Mouse (Mus musculus) hindbrain, postnatal 0 days (tissue): ENCODE measurements around the gene Zfp697. TPM values are rescaled to one million over a fixed set of nuclear protein-coding genes. Genes with fewer than 3 reads are reported as not detected.
"Not testable (repeated sequence)": the region's sequence is repeated elsewhere in the genome, so short reads cannot be mapped to it uniquely, and the experiment has no call there.

Experiments used
- ATAC-seq: fragments of 200-750 bp; cut with Nextera tagmentation; 2 replicates; pipeline ENCODE4 v1.8.0; 2017; ENCODE audit warnings: mild to moderate bottlenecking, moderate TSS enrichment, moderate library complexity
- DNase-seq: peaks from one replicate; pipeline ENCODE4 v3.0.0-alpha.2; 2015; ENCODE audit warnings: low spot score
- H3K27ac ChIP-seq: fragments of 300-500 bp; sonication (generic); 2 replicates; pipeline ENCODE4 v1.5.1; 2014; ENCODE audit warnings: mild to moderate bottlenecking
- H3K27me3 ChIP-seq: fragments of 300-500 bp; sonication (generic); 2 replicates; pipeline ENCODE4 v1.6.1; 2014; ENCODE audit warnings: low read length, mixed read lengths; ENCODE audit not compliant: insufficient read depth
- H3K36me3 ChIP-seq: fragments of 300-500 bp; sonication (generic); 2 replicates; pipeline ENCODE4 v1.6.1; 2014; ENCODE audit warnings: low read length, mixed read lengths; ENCODE audit not compliant: insufficient read depth
- H3K4me1 ChIP-seq: fragments of 300-500 bp; sonication (generic); 2 replicates; pipeline ENCODE4 v1.6.1; 2014; ENCODE audit warnings: antibody characterized with exemption, low read length, mixed read lengths; ENCODE audit not compliant: insufficient read depth
- H3K4me2 ChIP-seq: fragments of 300-500 bp; sonication (generic); 2 replicates; pipeline ENCODE4 v1.6.1; 2014; ENCODE audit warnings: low read depth, mild to moderate bottlenecking, low read length, moderate library complexity, mixed read lengths
- H3K4me3 ChIP-seq: fragments of 300-500 bp; sonication (generic); 2 replicates; pipeline ENCODE4 v1.5.1; 2014; ENCODE audit warnings: low read length
- H3K9ac ChIP-seq: fragments of 300-500 bp; sonication (generic); replicated peaks from 2 replicates; pipeline ENCODE4 v1.6.1; 2014; ENCODE audit warnings: mild to moderate bottlenecking, low read length, moderate library complexity, mixed read lengths
- H3K9me3 ChIP-seq: fragments of 300-500 bp; sonication (generic); 2 replicates; pipeline ENCODE4 v1.6.1; 2016; ENCODE audit warnings: low read length, mixed read lengths
- CTCF ChIP-seq: IDR thresholded peaks from 2 replicates; pipeline ENCODE4 v1.5.1; 2016; ENCODE audit warnings: antibody characterized with exemption, control low read depth, low read depth
- WGBS: fragments of 180-500 bp; shearing (Covaris S2); extraction: QIAGEN DNeasy Blood & Tissue Kit; methylation state at CpG from one replicate; pipeline ENCODE4 v1.1.7; 2014; 5-methylcytosine and 5-hydroxymethylcytosine counted together
- polyA plus RNA-seq: library from polyadenylated mRNA; unstranded; fragments of >200 nt; fragmentation: Nextera tagmentation; extraction: Ambion mirVana; gene quantifications from 2 replicates; pipeline ENCODE4 v1.2.1, GENCODE M21; 2015
- total RNA-seq: library from RNA; depleted of rRNA; stranded (reverse); fragments of >200 nt; gene quantifications from 2 replicates; pipeline ENCODE4 v1.2.3, GENCODE M21; 2014

The Zfp697 gene
- total and polyA plus RNA-seq, 2 experiments from 2014 or later = 15.3 to 29.6 TPM

DNA sequence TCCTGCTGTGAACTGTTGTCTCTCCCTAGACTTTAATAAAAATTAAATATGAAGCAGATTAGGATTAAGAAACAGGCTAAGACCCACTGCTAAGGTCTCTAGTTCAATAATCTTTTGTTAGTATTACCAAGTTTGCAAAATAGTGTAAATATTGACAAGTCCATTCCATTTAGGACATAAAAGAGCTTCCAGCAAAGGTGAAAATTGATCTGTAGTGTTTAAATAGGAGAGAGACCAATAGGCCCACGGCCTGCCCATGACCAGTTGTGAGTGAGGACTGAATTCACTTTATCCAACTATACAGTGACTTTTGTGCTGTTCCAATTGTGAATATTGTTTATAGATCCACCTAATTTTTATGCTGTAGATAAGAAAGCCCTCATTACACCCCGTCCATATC lies 205.5 kb downstream of the Zfp697 start:
- Histone ChIP-seq H3K9ac (no peak overlapping the region), H3K36me3 (no peaks in the 10 kb centered on the region), H3K9me3 (no peaks in the 10 kb centered on the region), H3K27me3 (no peaks in the 10 kb centered on the region), H3K4me3 (no peak overlapping the region), H3K27ac (no peak overlapping the region), H3K4me1 (no peaks in the 10 kb centered on the region), H3K4me2 (no peak overlapping the region)
- TF ChIP-seq CTCF = no peak
- ATAC-seq (no peak), DNase-seq (no peak)
- 89% methylated on average over 2 of the region's 2 CpGs for WGBS

DNA sequence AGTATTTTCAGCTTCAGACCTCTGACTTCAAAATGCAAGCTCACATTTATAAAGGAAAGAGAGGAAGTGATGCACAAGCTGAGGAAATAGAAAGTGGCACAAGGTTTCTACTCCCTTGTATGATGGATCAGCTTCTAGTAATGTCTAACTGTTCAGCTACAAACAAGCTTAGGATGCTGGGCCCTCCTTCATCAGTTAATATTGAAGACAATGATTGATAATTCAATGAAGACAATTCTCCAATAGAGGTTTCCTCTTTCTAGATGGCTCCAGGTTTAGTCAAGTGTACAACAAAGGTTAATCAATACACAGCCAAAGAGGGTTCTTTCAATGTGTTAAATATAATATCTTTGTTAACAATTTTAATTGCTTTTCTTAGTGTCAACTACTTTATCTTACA lies 206.4 kb downstream of the Zfp697 start, which contains the start of gene Gm10681:
Gene Gm10681 (minus strand): TSS at position 101 of the 400 bp plus-strand sequence.
- ATAC-seq (no peak), DNase-seq (no peak)
- no peaks in the 10 kb centered on the region for H3K4me1 ChIP-seq
- H3K27me3 ChIP-seq = no peaks in the 10 kb centered on the region
- H3K4me3 ChIP-seq = no peak within 1 kb of the TSS
- no peaks in the 10 kb centered on the region for H3K9me3 ChIP-seq
- TF ChIP-seq CTCF = no peak
- H3K36me3 ChIP-seq = no peaks in the 10 kb centered on the region
- H3K27ac ChIP-seq = no peak within 1 kb of the TSS
- H3K4me2 ChIP-seq = no peak within 1 kb of the TSS
- no peak within 1 kb of the TSS for H3K9ac ChIP-seq

DNA sequence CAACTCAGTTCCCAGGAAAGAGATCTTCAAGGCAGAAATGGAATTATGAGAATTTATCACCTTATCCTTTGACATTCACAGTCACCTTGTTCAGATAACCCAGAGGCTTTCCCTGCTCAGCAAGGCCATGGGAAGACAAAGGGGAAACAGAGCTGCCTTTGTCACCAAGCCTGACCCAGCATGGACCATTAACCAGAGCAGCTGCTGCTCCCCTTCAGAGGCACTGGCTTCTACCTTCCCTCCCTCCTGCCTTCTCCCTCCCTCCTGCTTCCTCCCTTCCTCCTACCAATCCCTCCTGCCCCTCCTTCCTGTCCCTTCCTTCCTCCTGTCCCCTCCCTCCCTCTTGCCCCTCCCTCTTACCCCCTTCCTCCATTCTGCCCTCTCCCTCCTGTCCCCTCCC lies 231.3 kb downstream of the Zfp697 start:
- H3K4me1 ChIP-seq, H3K9ac ChIP-seq, H3K27ac ChIP-seq, H3K36me3 ChIP-seq, H3K4me3 ChIP-seq, H3K4me2 ChIP-seq, DNase-seq, H3K27me3 ChIP-seq, H3K9me3 ChIP-seq, ATAC-seq: not testable (repeated sequence)

DNA sequence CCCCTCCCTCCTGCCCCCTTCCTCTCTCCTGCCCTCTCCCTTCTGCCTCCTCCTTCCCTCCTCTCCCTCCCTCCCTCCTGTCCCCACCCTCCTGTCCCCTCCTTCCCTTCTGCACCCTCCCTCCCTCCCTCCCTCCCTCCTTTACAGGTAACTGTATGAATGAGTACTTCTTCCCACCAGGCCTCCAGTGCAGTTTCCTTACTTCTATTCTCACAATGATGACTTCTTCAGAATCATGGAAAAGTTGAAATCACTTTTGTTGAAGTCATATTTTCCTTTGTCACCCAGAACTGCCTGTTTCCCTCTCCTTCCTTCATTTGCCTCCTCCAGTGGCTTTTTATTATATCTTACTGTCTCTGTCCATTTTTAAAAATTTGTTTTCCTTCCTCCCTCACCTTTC lies 231.7 kb downstream of the Zfp697 start:
- Histone ChIP-seq H3K36me3 (no peaks in the 10 kb centered on the region), H3K27me3 (no peaks in the 10 kb centered on the region), H3K9ac (no peak overlapping the region), H3K4me3 (no peak overlapping the region), H3K4me2 (no peak overlapping the region), H3K27ac (no peak overlapping the region), H3K9me3 (no peaks in the 10 kb centered on the region), H3K4me1 (no peaks in the 10 kb centered on the region)
- TF ChIP-seq CTCF = no peak
- no peak for DNase-seq
- no peak for ATAC-seq

DNA sequence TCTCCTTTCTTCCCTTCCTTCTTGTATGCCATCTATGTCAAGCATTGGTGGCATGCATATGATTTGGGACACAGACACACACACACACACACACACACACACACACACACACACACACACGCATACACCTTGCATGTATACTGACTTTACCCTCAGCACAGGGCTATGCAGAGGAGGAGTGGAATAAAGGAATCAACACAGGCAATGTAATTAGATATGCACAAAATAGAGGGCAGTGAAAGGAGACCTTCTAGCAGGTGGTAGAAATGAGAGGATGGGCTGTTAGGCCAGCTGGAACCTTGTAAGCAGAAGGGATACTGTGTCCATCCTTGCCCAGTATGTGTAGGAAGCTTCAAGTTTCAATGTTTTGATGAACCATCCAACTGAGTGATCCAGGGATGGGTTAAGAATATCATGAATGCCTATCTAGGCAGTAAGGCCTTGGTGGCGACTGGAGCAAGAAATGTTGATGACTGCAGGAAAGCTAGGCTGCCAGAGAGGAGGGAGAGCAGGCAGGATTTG lies 232.2 kb downstream of the Zfp697 start:
- H3K36me3 ChIP-seq, H3K4me2 ChIP-seq, H3K4me3 ChIP-seq, H3K4me1 ChIP-seq, H3K9ac ChIP-seq, H3K9me3 ChIP-seq, H3K27me3 ChIP-seq, ATAC-seq, DNase-seq, H3K27ac ChIP-seq: not testable (repeated sequence)
- 65% methylated on average over 2 of the region's 2 CpGs for WGBS

DNA sequence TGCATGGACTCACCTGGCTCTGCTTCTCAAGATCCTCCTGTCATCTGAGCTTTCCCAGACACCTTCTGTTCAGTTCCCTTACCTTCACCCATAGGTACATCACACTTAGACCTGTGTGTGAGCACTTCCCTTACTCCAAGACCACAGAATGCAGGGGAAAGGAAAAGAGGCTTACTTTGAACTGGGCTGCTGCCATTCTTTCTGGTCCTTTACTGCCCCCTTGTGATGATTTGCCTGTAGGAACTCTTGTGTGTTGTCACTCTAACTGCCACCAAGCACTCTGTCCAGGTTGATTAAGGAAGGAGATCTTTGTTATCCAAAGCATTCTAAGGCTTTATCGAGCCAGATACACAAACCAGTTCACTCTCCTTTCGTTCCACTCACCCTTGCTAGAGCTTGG lies 234.0 kb downstream of the Zfp697 start:
- H3K27ac ChIP-seq, DNase-seq, H3K9ac ChIP-seq, H3K4me3 ChIP-seq, H3K9me3 ChIP-seq, H3K4me2 ChIP-seq, H3K36me3 ChIP-seq, H3K4me1 ChIP-seq, H3K27me3 ChIP-seq: not testable (repeated sequence)
- 0 out of 2 replicates have a peak, but pooled peaks have one; percentile 43 for ATAC-seq
- WGBS = 23% methylated on average over 2 of the region's 2 CpGs
- TF ChIP-seq CTCF = peak; percentile 32

DNA sequence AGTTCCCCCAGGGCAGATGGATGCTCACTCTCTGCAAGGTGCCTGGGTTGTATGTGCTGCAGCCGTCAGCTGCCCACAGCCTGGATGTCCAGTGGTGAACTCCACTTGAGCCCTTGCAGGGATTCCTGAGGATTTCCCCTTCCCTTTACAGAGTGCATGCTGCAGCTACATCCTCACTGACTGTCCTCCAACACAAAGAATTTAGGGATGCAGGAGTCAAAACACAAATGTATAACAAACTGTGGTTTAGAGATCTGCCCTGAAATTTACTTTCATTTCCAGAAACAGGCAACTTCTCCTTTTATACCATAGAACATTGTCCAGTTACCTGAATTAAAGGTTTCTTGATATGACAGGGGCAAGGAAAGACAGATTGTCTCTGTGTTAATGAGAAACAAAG lies 234.5 kb downstream of the Zfp697 start:
- H3K4me3 ChIP-seq, H3K27ac ChIP-seq, H3K9ac ChIP-seq, ATAC-seq, H3K9me3 ChIP-seq, DNase-seq, H3K4me1 ChIP-seq, H3K4me2 ChIP-seq, H3K27me3 ChIP-seq, H3K36me3 ChIP-seq: not testable (repeated sequence)
- 62% methylated on average over 1 of the region's 1 CpGs for WGBS
